Mouse (Mus musculus) frontal cortex, postnatal 25 days (tissue): ENCODE results near the gene Hp1bp3.

Source experiments
- DNase-seq, 2 experiments: peaks; one replicate each; pipeline ENCODE4 v3.0.0; 2022; ENCODE audit warnings: low spot score in 2 of 2

Gene Hp1bp3

GRCm38 (mm10) chr4:138222396-138222795, 6.3 kb downstream of the Hp1bp3 start:
- no peak for DNase-seq

- DNase-seq, result no peak
These were observed 7.5 kb downstream of the Hp1bp3 start for GRCm38 (mm10) chr4:138223623-138224022.

- DNase-seq, result peak; percentile 45 to 62
These were observed 30.9 kb downstream of the Hp1bp3 start for GRCm38 (mm10) chr4:138246756-138247665.

- peak; percentile 77 to 80 for DNase-seq
These were observed 34.2 kb downstream of the Hp1bp3 start, which contains the start of the genes Sh2d5 and Kif17 for GRCm38 (mm10) chr4:138250088-138250960. TSS of gene Sh2d5 (plus strand) at chr4:138250403. TSS of gene Kif17 (plus strand) at chr4:138250435.

- no peak for DNase-seq
These were observed 35.7 kb downstream of the Hp1bp3 start for GRCm38 (mm10) chr4:138251819-138252218.

GRCm38 (mm10) chr4:138252231-138252630, 36.1 kb downstream of the Hp1bp3 start:
- no peak for DNase-seq

- DNase-seq, result no peak
These were observed 41.1 kb downstream of the Hp1bp3 start for GRCm38 (mm10) chr4:138257116-138257687.

GRCm38 (mm10) chr4:138258663-138259062, 42.6 kb downstream of the Hp1bp3 start:
- DNase-seq, result no peak

- no peak for DNase-seq
These were observed 43.4 kb downstream of the Hp1bp3 start for GRCm38 (mm10) chr4:138259482-138259881.

- peak; percentile 81 to 82 for DNase-seq
These were observed 46.0 kb downstream of the Hp1bp3 start for GRCm38 (mm10) chr4:138261843-138262681.

- DNase-seq, result no peak
These were observed 51.8 kb downstream of the Hp1bp3 start for GRCm38 (mm10) chr4:138267869-138268268.

- peak; percentile 36 to 40 for DNase-seq
These were observed 56.2 kb downstream of the Hp1bp3 start for GRCm38 (mm10) chr4:138272011-138272997.

- DNase-seq, result no peak
These were observed 62.2 kb downstream of the Hp1bp3 start for GRCm38 (mm10) chr4:138278346-138278745.

GRCm38 (mm10) chr4:138282834-138283233, 66.7 kb downstream of the Hp1bp3 start:
- DNase-seq, result peak; percentile 34 to 60

GRCm38 (mm10) chr4:138286411-138286810, 70.3 kb downstream of the Hp1bp3 start:
- DNase-seq, result no peak

- DNase-seq, result no peak
These were observed 72.6 kb downstream of the Hp1bp3 start for GRCm38 (mm10) chr4:138288691-138289090.

GRCm38 (mm10) chr4:138292028-138292427, 75.9 kb downstream of the Hp1bp3 start:
- no peak for DNase-seq

GRCm38 (mm10) chr4:138293261-138293948, 77.3 kb downstream of the Hp1bp3 start:
- DNase-seq, result no peak

- DNase-seq, result no peak
These were observed 78.0 kb downstream of the Hp1bp3 start for GRCm38 (mm10) chr4:138293949-138294550.
